Mouse (Mus musculus): ENCODE data around the gene Cstf3. TPM values are rescaled to one million over a fixed set of nuclear protein-coding genes. Genes with fewer than 3 reads are reported as not detected.

The Cstf3 gene
- polyA plus RNA-seq, 1 experiment: 6.9 TPM

DNA sequence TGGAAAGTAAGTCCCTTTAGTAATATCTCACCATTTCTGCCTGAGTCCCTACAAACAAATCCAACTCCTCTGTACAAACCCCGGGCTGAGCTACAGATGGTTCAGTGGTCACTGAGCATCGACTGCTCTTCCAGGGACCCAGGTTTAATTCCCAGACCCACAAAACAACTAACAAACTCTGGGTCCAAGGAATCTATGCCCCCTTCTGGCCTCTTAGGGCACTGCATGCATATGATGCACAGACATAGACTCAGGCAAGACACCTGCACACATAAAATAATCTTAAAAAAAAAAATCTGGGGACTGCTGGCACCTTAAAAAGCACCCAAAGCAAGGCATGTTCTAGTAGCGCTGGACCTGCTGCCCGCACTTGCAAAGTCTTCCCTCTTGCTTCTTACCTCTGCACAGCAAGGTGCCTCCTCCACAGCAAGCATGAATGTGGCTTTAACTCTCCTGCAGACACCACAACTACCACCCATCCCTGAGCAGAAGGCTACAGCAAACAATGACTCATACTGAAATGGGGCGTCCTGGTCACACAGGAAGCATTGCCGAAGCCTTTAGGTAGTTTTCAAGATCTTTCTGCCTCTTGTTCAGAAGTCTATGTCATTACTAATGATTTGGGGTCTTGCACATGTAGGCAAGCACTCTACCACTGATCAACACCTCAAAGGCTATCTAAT is 78.9 kb downstream of the Cstf3 start:
- no peak overlapping the region for H3K4me3 ChIP-seq (ENCODE audit: insufficient read depth, low read depth, low read length)
- H3K4me1 ChIP-seq (ENCODE audit: control insufficient read depth, insufficient read depth, low read length): no peaks in the 10 kb centered on the region; the same call in 1 of the 2 replicates
- H3K36me3 ChIP-seq (ENCODE audit: control insufficient read depth, insufficient read depth, low read length): no peaks in the 10 kb centered on the region
- no peak overlapping the region for H3K27ac ChIP-seq (ENCODE audit: insufficient read depth, low read depth, low read length)
- DNase-seq: no peak
- TF ChIP-seq CTCF (conservative IDR thresholded peaks at IDR 0.05; ENCODE audit: insufficient read depth, insufficient read length, low read depth, low read length): no peak
- TF ChIP-seq POLR2A (IDR thresholded peaks at IDR 0.05; ENCODE audit: low read depth, low read length): no peak
- H3K27me3 ChIP-seq (replicated peaks; ENCODE audit: control insufficient read depth, insufficient read depth, low read length): no peaks in the 10 kb centered on the region
- 91% methylated on average over 6 of the region's 6 CpGs for WGBS

DNA sequence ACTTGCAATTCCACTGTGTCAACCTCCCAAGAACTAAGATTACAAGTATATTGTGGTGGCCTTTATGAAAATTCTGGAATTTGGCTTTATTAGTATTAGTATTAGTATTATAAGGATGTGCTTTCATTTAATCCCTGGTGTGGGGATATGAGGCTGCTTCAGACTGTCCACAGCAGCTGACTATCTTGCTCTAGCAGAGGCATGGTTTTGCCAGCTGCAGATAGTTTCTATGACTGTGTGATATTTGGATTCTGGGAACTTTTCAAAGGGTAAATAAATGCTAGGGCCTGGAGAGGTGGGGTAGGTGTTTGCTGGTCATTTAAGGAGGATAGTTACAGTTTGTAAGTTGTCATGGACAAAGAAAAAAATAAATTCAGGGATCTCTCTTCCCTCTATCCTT is 81.4 kb downstream of the Cstf3 start:
- Histone ChIP-seq H3K4me1 (ENCODE audit: control insufficient read depth, insufficient read depth, low read length) (no peaks in the 10 kb centered on the region), H3K4me3 (ENCODE audit: insufficient read depth, low read depth, low read length) (no peak overlapping the region), H3K36me3 (ENCODE audit: control insufficient read depth, insufficient read depth, low read length) (no peaks in the 10 kb centered on the region), H3K27me3 (replicated peaks; ENCODE audit: control insufficient read depth, insufficient read depth, low read length) (no peaks in the 10 kb centered on the region), H3K27ac (ENCODE audit: insufficient read depth, low read depth, low read length) (no peak overlapping the region)
- TF ChIP-seq CTCF (conservative IDR thresholded peaks at IDR 0.05; ENCODE audit: insufficient read depth, insufficient read length, low read depth, low read length) (no peak), POLR2A (IDR thresholded peaks at IDR 0.05; ENCODE audit: low read depth, low read length) (no peak)
- no peak for DNase-seq

DNA sequence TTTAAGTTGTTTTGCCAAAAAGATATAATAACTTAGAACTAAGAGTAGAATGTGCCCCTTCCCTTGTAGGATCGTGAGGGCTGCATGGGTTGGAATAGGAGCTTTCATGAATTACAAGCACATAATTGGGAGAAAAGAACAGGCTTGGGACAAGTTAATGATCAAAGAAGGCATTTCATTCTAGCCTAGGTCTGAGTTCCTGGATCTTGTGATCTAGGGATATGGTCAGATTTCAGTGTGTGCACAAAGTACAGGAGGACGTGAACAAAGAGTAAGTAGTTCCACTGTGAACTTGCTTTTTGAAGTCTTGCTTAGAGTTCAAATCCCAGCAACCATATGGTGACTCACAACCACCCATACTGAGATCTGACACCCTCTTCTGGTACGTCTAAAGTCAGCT is 87.0 kb downstream of the Cstf3 start:
- DNase-seq: peak; percentile 71
- Histone ChIP-seq H3K27me3 (replicated peaks; ENCODE audit: control insufficient read depth, insufficient read depth, low read length) (no peaks in the 10 kb centered on the region), H3K36me3 (ENCODE audit: control insufficient read depth, insufficient read depth, low read length) (no peaks in the 10 kb centered on the region), H3K4me3 (ENCODE audit: insufficient read depth, low read depth, low read length) (no peak overlapping the region), H3K4me1 (ENCODE audit: control insufficient read depth, insufficient read depth, low read length) (no peaks in the 10 kb centered on the region; the same call in 1 of the 2 replicates), H3K27ac (ENCODE audit: insufficient read depth, low read depth, low read length) (no peak overlapping the region)
- TF ChIP-seq POLR2A (IDR thresholded peaks at IDR 0.05; ENCODE audit: low read depth, low read length) (no peak), CTCF (conservative IDR thresholded peaks at IDR 0.05; ENCODE audit: insufficient read depth, insufficient read length, low read depth, low read length) (no peak)
- 64% methylated on average over 3 of the region's 3 CpGs for WGBS

DNA sequence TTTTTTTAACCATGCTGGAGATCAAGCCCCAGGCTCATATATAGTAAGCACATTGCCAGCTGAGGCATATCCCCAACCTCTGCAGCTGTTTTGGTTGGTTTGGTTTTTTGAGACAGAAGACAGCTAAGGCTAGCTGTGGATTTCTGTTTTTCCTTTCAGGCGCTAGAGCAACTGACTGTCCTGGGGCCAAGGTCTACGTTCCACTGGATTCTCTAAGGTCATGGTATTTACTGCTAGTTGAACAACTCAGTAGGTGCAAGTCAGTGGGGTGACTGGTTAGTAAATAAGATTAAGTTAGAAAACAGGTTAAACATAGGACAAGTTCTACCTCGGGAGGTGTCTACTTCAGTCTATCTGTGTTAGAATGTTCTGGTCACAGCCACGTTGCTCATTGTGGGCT is 94.4 kb downstream of the Cstf3 start:
- WGBS: 56% methylated on average over 4 of the region's 4 CpGs
- H3K4me1 ChIP-seq (ENCODE audit: control insufficient read depth, insufficient read depth, low read length): no peaks in the 10 kb centered on the region; the same call in 1 of the 2 replicates
- TF ChIP-seq CTCF (conservative IDR thresholded peaks at IDR 0.05; ENCODE audit: insufficient read depth, insufficient read length, low read depth, low read length): no peak
- TF ChIP-seq POLR2A (IDR thresholded peaks at IDR 0.05; ENCODE audit: low read depth, low read length): no peak
- H3K36me3 ChIP-seq (ENCODE audit: control insufficient read depth, insufficient read depth, low read length): no peaks in the 10 kb centered on the region
- DNase-seq: peak; percentile 72
- H3K27me3 ChIP-seq (replicated peaks; ENCODE audit: control insufficient read depth, insufficient read depth, low read length): no peaks in the 10 kb centered on the region
- no peak overlapping the region for H3K4me3 ChIP-seq (ENCODE audit: insufficient read depth, low read depth, low read length)
- H3K27ac ChIP-seq (ENCODE audit: insufficient read depth, low read depth, low read length): 0 out of 2 replicates have a peak overlapping the region, but pooled peaks have one; percentile 19

DNA sequence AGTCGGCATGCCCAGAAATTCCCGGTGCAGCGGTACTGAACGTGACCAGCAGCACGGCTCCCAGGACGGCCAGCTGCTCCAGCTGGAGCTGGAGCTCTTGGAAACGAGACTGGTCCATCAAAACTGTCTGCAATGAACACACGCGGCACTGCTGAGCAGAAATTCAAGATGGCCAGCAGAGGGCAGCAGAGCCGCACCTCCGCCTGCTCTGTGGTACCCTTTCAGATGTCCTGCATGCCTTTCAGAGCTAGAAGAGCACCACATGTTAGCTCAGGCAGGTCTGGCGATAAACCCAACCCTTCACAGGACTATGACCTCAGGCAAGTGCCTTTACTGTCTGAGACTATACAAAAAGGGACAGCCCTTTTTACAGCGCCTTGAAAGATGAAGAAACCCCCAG is 95.1 kb downstream of the Cstf3 start:
- TF ChIP-seq POLR2A (IDR thresholded peaks at IDR 0.05; ENCODE audit: low read depth, low read length) (no peak), CTCF (conservative IDR thresholded peaks at IDR 0.05; ENCODE audit: insufficient read depth, insufficient read length, low read depth, low read length) (peak; percentile 99)
- DNase-seq: peak; percentile 89
- 7% methylated on average over 13 of the region's 13 CpGs for WGBS
- Histone ChIP-seq H3K27me3 (replicated peaks; ENCODE audit: control insufficient read depth, insufficient read depth, low read length) (no peaks in the 10 kb centered on the region), H3K36me3 (ENCODE audit: control insufficient read depth, insufficient read depth, low read length) (no peaks in the 10 kb centered on the region), H3K4me1 (ENCODE audit: control insufficient read depth, insufficient read depth, low read length) (no peaks in the 10 kb centered on the region; the same call in 1 of the 2 replicates), H3K27ac (ENCODE audit: insufficient read depth, low read depth, low read length) (no peak overlapping the region), H3K4me3 (ENCODE audit: insufficient read depth, low read depth, low read length) (no peak overlapping the region)

DNA sequence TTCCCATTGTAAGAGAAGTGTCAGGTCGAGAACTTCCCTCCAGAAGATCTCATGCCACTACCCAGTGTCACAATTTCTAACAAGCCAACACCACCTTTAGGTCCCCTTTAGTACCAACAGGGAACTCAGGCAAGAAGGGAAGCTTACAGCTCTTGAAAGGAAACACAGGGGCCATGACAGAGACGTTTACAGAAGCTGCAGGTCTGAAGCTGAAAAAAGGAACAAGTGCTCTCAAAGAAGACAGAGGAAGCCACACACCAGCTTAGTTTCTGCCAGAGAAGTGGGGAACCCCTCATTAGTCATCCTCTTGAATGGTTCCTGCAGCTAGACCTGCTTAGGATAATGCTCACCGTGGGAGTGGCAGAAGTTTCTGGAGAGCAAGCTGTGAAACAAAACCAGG is 96.9 kb downstream of the Cstf3 start:
- DNase-seq: no peak
- no peak overlapping the region for H3K4me3 ChIP-seq (ENCODE audit: insufficient read depth, low read depth, low read length)
- H3K27me3 ChIP-seq (replicated peaks; ENCODE audit: control insufficient read depth, insufficient read depth, low read length): no peaks in the 10 kb centered on the region
- WGBS: 77% methylated on average over 3 of the region's 3 CpGs
- TF ChIP-seq POLR2A (IDR thresholded peaks at IDR 0.05; ENCODE audit: low read depth, low read length) (no peak), CTCF (conservative IDR thresholded peaks at IDR 0.05; ENCODE audit: insufficient read depth, insufficient read length, low read depth, low read length) (no peak)
- no peak overlapping the region for H3K27ac ChIP-seq (ENCODE audit: insufficient read depth, low read depth, low read length)
- no peaks in the 10 kb centered on the region; the same call in 1 of the 2 replicates for H3K4me1 ChIP-seq (ENCODE audit: control insufficient read depth, insufficient read depth, low read length)
- H3K36me3 ChIP-seq (ENCODE audit: control insufficient read depth, insufficient read depth, low read length): no peaks in the 10 kb centered on the region

DNA sequence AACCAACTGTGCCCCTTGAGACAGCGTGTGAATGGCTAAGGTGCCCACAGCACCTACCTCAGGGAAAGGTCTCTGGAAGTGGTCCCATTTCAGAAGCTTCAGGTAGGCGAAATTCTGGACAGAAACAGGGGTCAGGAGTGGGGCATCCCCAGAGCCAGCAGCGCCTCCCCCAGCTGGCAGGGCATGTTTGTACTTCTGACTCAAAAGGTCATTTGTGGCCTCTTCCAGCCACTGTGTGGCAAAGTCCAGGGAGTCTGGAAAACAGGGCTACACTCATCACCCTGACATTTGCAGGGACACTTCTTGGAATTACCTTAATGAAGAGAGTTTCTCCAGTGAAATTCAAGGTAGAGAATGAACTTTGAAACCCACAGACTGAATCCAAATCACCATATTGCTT is 98.0 kb downstream of the Cstf3 start:
- Histone ChIP-seq H3K27ac (ENCODE audit: insufficient read depth, low read depth, low read length) (0 out of 2 replicates have a peak overlapping the region, but pooled peaks have one; percentile 6), H3K4me1 (ENCODE audit: control insufficient read depth, insufficient read depth, low read length) (no peaks in the 10 kb centered on the region; the same call in 1 of the 2 replicates), H3K27me3 (replicated peaks; ENCODE audit: control insufficient read depth, insufficient read depth, low read length) (no peaks in the 10 kb centered on the region), H3K36me3 (ENCODE audit: control insufficient read depth, insufficient read depth, low read length) (no peaks in the 10 kb centered on the region), H3K4me3 (ENCODE audit: insufficient read depth, low read depth, low read length) (no peak overlapping the region)
- WGBS: 61% methylated on average over 3 of the region's 3 CpGs
- TF ChIP-seq POLR2A (IDR thresholded peaks at IDR 0.05; ENCODE audit: low read depth, low read length): no peak
- no peak for TF ChIP-seq CTCF (conservative IDR thresholded peaks at IDR 0.05; ENCODE audit: insufficient read depth, insufficient read length, low read depth, low read length)
- peak; percentile 85 for DNase-seq
